Mouse (Mus musculus): ENCODE measurements around the gene Actr5. TPM values are rescaled to one million over a fixed set of nuclear protein-coding genes. Genes with fewer than 3 reads are reported as not detected.

Gene Actr5
- polyA plus RNA-seq, 1 experiment from 2014 or later = 13.0 TPM

DNA sequence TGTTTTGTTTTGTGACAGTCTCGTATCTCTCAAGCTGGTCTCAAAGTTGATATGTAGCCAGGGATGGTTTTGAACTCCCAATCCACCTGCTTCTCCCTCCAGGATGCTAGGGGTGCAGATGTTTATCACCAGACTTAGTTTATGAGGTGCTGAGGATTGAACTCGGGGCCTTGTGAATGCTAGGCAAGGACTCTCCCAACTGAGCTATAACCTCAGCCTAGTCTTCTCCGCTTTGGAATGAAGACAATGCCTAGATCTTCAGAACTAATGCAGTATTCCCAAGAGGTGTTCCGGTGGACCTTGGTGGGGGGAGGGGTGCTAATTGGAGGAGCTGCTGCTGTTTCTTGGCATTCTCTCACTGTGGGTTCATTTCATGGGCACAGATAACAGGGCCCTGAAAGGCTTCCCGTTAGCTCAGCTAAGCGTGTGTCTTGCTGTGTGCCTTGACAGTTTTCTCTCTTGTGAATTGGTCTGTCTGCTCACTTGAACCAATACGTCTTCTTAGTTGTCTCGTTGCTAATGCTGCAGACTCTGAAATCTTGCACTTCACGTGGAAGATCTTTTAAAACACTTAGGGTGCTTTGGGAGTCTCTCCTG lies 59.7 kb downstream of the Actr5 start:
- H3K36me3 ChIP-seq (ENCODE audit: control insufficient read depth, insufficient read depth, low read length) = no peaks in the 10 kb centered on the region
- no peak for DNase-seq (ENCODE audit: low spot score)
- H3K4me1 ChIP-seq (replicated peaks; ENCODE audit: control insufficient read depth, insufficient read depth, low read length) = no peaks in the 10 kb centered on the region
- no peak overlapping the region for H3K27ac ChIP-seq (ENCODE audit: low read depth)
- no peak overlapping the region for H3K4me2 ChIP-seq (ENCODE audit: low read length)
- no peaks in the 10 kb centered on the region for H3K9me3 ChIP-seq (ENCODE audit: control insufficient read depth, low read length)
- no peak overlapping the region for H3K9ac ChIP-seq (ENCODE audit: low read length)
- H3K4me3 ChIP-seq (ENCODE audit: low read depth, low read length) = no peak overlapping the region
- WGBS = 62% methylated on average over 9 of the region's 9 CpGs
- H3K27me3 ChIP-seq (replicated peaks; ENCODE audit: control insufficient read depth, insufficient read depth, low read length) = no peaks in the 10 kb centered on the region
- ATAC-seq (replicated peaks; ENCODE audit: low FRiP score, low TSS enrichment, low read depth) = no peak

- no peak overlapping the region for H3K9ac ChIP-seq (ENCODE audit: low read length)
- no peak overlapping the region for H3K4me3 ChIP-seq (ENCODE audit: low read depth, low read length)
- H3K4me1 ChIP-seq (replicated peaks; ENCODE audit: control insufficient read depth, insufficient read depth, low read length) = no peaks in the 10 kb centered on the region
- WGBS = 79% methylated on average over 3 of the region's 3 CpGs
- no peaks in the 10 kb centered on the region for H3K36me3 ChIP-seq (ENCODE audit: control insufficient read depth, insufficient read depth, low read length)
- no peak overlapping the region for H3K27ac ChIP-seq (ENCODE audit: low read depth)
- H3K27me3 ChIP-seq (replicated peaks; ENCODE audit: control insufficient read depth, insufficient read depth, low read length) = no peaks in the 10 kb centered on the region
- ATAC-seq (replicated peaks; ENCODE audit: low FRiP score, low TSS enrichment, low read depth) (no peak), DNase-seq (ENCODE audit: low spot score) (no peak)
- no peak overlapping the region for H3K4me2 ChIP-seq (ENCODE audit: low read length)
- H3K9me3 ChIP-seq (ENCODE audit: control insufficient read depth, low read length) = no peaks in the 10 kb centered on the region
Measured at GRCm38 (mm10) chr2:158684910-158685309, 60.2 kb downstream of the Actr5 start.

DNA sequence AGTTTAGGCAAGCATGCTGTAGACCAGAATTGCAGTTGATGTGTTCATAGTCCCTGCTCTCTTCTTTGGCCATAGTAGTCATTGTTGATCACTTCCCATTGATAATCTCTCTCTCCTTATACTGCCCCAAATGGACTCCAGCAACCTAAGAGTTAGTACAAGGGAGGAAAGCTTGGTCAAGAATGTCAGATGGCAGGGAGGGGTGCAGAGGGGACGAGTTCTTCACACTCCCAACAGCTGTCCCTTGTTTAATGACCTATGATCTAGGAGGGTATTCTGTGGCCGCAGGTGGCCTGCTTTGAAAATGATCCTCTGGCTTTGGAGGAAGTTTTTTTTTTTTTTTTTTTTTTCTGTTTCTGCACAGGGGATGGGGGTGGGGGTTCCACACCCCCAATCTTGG lies 61.7 kb downstream of the Actr5 start:
- Histone ChIP-seq H3K4me1 (replicated peaks; ENCODE audit: control insufficient read depth, insufficient read depth, low read length) (no peaks in the 10 kb centered on the region), H3K9ac (ENCODE audit: low read length) (no peak overlapping the region), H3K36me3 (ENCODE audit: control insufficient read depth, insufficient read depth, low read length) (no peaks in the 10 kb centered on the region), H3K4me3 (ENCODE audit: low read depth, low read length) (no peak overlapping the region), H3K27me3 (replicated peaks; ENCODE audit: control insufficient read depth, insufficient read depth, low read length) (no peaks in the 10 kb centered on the region), H3K4me2 (ENCODE audit: low read length) (no peak overlapping the region), H3K27ac (ENCODE audit: low read depth) (no peak overlapping the region), H3K9me3 (ENCODE audit: control insufficient read depth, low read length) (no peaks in the 10 kb centered on the region)
- no peak for ATAC-seq (replicated peaks; ENCODE audit: low FRiP score, low TSS enrichment, low read depth)
- no peak for DNase-seq (ENCODE audit: low spot score)
- 53% methylated on average over 2 of the region's 2 CpGs for WGBS

- no peak overlapping the region; the same call in 1 of the 2 replicates for H3K27ac ChIP-seq (ENCODE audit: low read depth)
- DNase-seq (ENCODE audit: low spot score) (no peak), ATAC-seq (replicated peaks; ENCODE audit: low FRiP score, low TSS enrichment, low read depth) (no peak)
- peak overlapping the region; percentile 28; the same call in 1 of the 2 replicates for H3K4me2 ChIP-seq (ENCODE audit: low read length)
- no peak overlapping the region for H3K9ac ChIP-seq (ENCODE audit: low read length)
- H3K9me3 ChIP-seq (ENCODE audit: control insufficient read depth, low read length) = no peaks in the 10 kb centered on the region
- H3K4me3 ChIP-seq (ENCODE audit: low read depth, low read length) = no peak overlapping the region
- no peaks in the 10 kb centered on the region for H3K36me3 ChIP-seq (ENCODE audit: control insufficient read depth, insufficient read depth, low read length)
- H3K4me1 ChIP-seq (replicated peaks; ENCODE audit: control insufficient read depth, insufficient read depth, low read length) = no peaks in the 10 kb centered on the region
- no peaks in the 10 kb centered on the region for H3K27me3 ChIP-seq (replicated peaks; ENCODE audit: control insufficient read depth, insufficient read depth, low read length)
- 49% methylated on average over 25 of the region's 25 CpGs for WGBS
Measured at GRCm38 (mm10) chr2:158687804-158688241, 63.1 kb downstream of the Actr5 start.

MicroRNA genes within 50 kb of the gene (microRNA counts, 519-probe panel; counts per million panel counts)
- microRNA mmu-miR-3474 = not detected

Small RNA genes within 50 kb of the gene (microRNA-seq; reads per million reads assigned to microRNA genes)
- 1.4 reads per million, percentile 16 among the genes with 10 or more reads in this experiment for gene Mir3474

Other genes starting within 250 kb of the Actr5 start
- gene Snhg11, start 249.2 kb upstream of the Actr5 start, polyA plus RNA-seq (2014; fragmentation: Nextera tagmentation; extraction: Ambion mirVana) = 5.5 and 6.1 TPM in 2 replicates
- 19.5 and 20.3 TPM in 2 replicates for gene Ralgapb, start 215.0 kb upstream of the Actr5 start, polyA plus RNA-seq (2014; fragmentation: Nextera tagmentation; extraction: Ambion mirVana)
- gene Adig, start 122.3 kb upstream of the Actr5 start, polyA plus RNA-seq (2014; fragmentation: Nextera tagmentation; extraction: Ambion mirVana) = not detected in 2 replicates
- 0.11 and 0.15 TPM in 2 replicates for gene Arhgap40, start 112.1 kb upstream of the Actr5 start, polyA plus RNA-seq (2014; fragmentation: Nextera tagmentation; extraction: Ambion mirVana)
- gene Slc32a1, start 14.1 kb upstream of the Actr5 start, polyA plus RNA-seq (2014; fragmentation: Nextera tagmentation; extraction: Ambion mirVana) = not detected in 2 replicates
- 5.0 and 5.4 TPM in 2 replicates for gene Ppp1r16b, start 40.5 kb downstream of the Actr5 start, polyA plus RNA-seq (2014; fragmentation: Nextera tagmentation; extraction: Ambion mirVana)
- 47.3 and 48.6 TPM in 2 replicates for gene Fam83d, start 143.2 kb downstream of the Actr5 start, polyA plus RNA-seq (2014; fragmentation: Nextera tagmentation; extraction: Ambion mirVana)
- gene Dhx35, start 169.9 kb downstream of the Actr5 start, polyA plus RNA-seq (2014; fragmentation: Nextera tagmentation; extraction: Ambion mirVana) = 17.8 and 18.1 TPM in 2 replicates

Data from intestine, embryonic 14.5 days (tissue).